Mouse (Mus musculus): ENCODE results near the gene Fam92a. TPM values are rescaled to one million over a fixed set of nuclear protein-coding genes. Genes with fewer than 3 reads are reported as not detected.
"Not testable (repeated sequence)": the region's sequence is repeated elsewhere in the genome, so short reads cannot be mapped to it uniquely, and the experiment has no call there.

The Fam92a gene
- 12.3 and 14.5 TPM in 2 replicates for polyA plus RNA-seq (2015; fragmentation: Nextera tagmentation; extraction: Ambion mirVana)

DNA sequence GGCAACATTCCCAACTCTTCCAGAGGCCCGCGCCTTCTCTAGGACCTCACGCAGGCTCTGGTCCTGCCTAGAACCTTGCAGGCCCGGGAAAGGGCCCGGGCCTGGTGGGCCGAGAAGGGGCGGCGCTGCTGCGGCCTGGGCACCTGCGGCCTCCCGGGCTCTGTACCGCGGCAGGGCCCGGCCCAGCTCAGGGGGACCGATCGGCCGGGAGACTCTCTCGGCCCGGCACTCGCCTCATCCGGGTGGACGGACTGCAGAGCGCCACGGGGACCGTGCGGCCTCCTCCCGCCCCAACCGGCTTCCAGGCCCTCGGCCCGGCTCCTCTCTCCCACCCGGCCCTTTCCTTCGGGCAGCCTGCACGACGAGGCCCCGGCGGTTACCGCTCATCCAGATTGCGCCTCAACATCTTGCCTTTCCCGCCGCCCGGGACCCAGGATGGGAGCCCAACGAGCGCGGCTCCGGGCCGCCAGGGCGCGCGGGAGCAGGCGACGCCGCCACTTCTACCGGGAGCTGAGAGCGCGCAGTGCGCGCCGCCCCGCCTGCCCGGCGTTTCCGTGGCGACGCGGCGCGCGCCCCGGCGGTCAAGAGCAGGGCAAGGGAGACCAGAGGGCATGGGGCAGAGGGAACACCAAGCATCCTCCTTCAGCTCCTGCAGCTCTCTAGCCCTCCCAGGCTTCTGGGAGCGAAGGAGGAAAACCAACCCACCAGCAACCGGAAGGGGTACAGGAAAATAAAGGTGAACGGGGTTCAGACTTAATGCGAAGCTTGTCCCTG lies at the start of gene Fam92a:
Gene Fam92a (minus strand): TSS at position 698 of the 774 bp plus-strand sequence.
- Histone ChIP-seq H3K27ac (ENCODE audit: low read length) (no peak within 1 kb of the TSS; the same call in 1 of the 2 replicates), H3K9ac (ENCODE audit: low read depth, low read length) (peak within 1 kb of the TSS; percentile 71), H3K4me3 (ENCODE audit: low read depth, low read length) (peak within 1 kb of the TSS; percentile 70), H3K27me3 (ENCODE audit: control insufficient read depth, insufficient read depth, low read depth, low read length) (peaks cover 5% of the 10 kb centered on the region), H3K36me3 (ENCODE audit: control insufficient read depth, insufficient read depth) (no peaks in the 10 kb centered on the region), H3K9me3 (replicated peaks; ENCODE audit: control insufficient read depth, low read length) (no peaks in the 10 kb centered on the region), H3K4me2 (ENCODE audit: low read depth, low read length) (peak within 1 kb of the TSS; percentile 71), H3K4me1 (ENCODE audit: control insufficient read depth, low read depth, low read length) (peaks cover 3% of the 10 kb centered on the region)
- WGBS (ENCODE audit: insufficient replicate concordance), result under 1% methylated on average over 73 of the region's 74 CpGs
- peak; percentile 89 for ATAC-seq (ENCODE audit: low read depth)

DNA sequence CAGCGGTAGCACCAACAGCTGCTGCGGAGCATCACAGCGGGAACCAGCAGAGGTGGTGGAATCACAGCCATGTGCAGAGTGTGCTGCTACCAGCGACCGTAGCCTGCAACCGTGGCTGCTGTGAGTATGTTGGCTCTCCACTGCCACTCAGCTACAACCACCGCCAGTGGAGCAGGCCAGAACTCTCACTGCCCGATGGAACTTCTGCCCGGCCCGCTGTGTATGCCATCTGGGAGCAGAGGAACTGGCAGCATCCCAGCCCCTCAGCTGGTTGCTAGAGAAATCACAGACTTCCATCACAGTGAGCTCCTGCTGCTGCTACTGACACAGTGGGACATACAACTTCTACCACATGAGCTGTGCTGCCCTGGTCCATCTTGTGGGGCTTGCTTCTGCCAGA lies 7.2 kb upstream of the Fam92a start:
- 76% methylated on average over 10 of the region's 10 CpGs for WGBS (ENCODE audit: insufficient replicate concordance)
- Histone ChIP-seq H3K9me3 (replicated peaks; ENCODE audit: control insufficient read depth, low read length) (no peaks in the 10 kb centered on the region), H3K4me2 (ENCODE audit: low read depth, low read length) (no peak overlapping the region), H3K36me3 (ENCODE audit: control insufficient read depth, insufficient read depth) (no peaks in the 10 kb centered on the region), H3K27me3 (ENCODE audit: control insufficient read depth, insufficient read depth, low read depth, low read length) (no peaks in the 10 kb centered on the region), H3K4me1 (ENCODE audit: control insufficient read depth, low read depth, low read length) (no peaks in the 10 kb centered on the region), H3K4me3 (ENCODE audit: low read depth, low read length) (no peak overlapping the region), H3K9ac (ENCODE audit: low read depth, low read length) (no peak overlapping the region), H3K27ac (ENCODE audit: low read length) (no peak overlapping the region)
- no peak for ATAC-seq (ENCODE audit: low read depth)

DNA sequence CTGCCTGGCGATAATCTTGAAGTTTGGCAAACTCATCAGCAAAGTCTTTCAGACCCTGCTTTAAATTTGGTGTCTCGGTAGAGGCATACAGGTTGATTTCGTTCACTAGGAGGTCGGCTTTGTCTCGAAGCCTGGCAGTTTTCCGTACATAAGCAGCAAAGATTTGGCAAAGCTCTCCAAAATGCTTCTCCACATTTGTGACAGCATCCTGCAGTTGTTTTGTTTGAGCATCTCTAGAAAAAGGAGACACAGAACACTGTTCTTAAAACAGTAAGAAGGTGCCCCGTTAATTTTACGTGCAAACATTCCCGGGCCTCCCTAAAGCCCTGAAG lies 863 bp downstream of the Fam92a start:
- WGBS (ENCODE audit: insufficient replicate concordance), result 18% methylated on average over 9 of the region's 9 CpGs
- Histone ChIP-seq H3K9me3 (replicated peaks; ENCODE audit: control insufficient read depth, low read length) (no peaks in the 10 kb centered on the region), H3K4me3 (ENCODE audit: low read depth, low read length) (peak overlapping the region; percentile 70), H3K4me1 (ENCODE audit: control insufficient read depth, low read depth, low read length) (peaks cover 3% of the 10 kb centered on the region), H3K9ac (ENCODE audit: low read depth, low read length) (peak overlapping the region; percentile 71), H3K4me2 (ENCODE audit: low read depth, low read length) (peak overlapping the region; percentile 71), H3K36me3 (ENCODE audit: control insufficient read depth, insufficient read depth) (no peaks in the 10 kb centered on the region; the same call in 1 of the 2 replicates), H3K27me3 (ENCODE audit: control insufficient read depth, insufficient read depth, low read depth, low read length) (peaks cover 5% of the 10 kb centered on the region), H3K27ac (ENCODE audit: low read length) (no peak overlapping the region; the same call in 1 of the 2 replicates)
- ATAC-seq (ENCODE audit: low read depth), result no peak

DNA sequence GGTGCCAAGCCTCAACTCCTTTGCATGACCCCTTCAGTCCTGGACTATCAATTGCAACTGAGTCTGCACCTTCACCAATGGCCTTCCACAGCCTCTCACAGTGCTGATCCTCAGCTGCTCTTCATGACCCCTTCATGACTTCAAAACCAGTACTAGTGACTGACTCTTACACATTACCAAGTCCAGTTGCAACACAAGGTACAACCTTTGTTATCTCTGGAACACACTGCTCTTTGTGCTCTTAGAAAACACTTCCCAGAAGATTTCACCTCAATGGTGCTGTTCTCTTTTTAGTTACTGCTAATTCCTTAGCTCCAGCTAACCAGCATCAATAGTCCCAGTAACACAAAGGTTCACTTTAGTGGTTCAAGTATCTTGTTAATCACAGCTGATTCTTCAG lies 24.2 kb downstream of the Fam92a start:
- ATAC-seq (ENCODE audit: low read depth), result no peak

DNA sequence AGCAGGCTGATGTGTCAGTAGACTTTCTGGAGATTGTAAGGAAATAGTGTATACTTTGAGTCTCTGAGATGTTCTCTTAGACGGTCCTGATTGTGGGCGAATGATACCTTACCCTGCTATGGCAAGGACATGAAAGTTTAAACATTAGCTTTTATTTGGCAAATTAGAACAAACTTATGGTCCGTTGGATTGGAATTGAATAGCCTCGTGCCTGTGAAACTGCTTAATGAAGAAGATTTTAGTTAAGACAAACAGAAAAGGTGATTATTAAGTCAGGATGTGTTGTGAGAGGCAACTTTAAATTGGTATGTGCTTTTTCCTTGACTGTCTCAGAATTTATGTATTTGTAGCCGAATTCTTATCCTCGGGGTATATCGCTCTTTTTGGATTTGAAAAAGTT lies 30.3 kb downstream of the Fam92a start:
- H3K9ac ChIP-seq (ENCODE audit: low read depth, low read length); H3K36me3 ChIP-seq (ENCODE audit: control insufficient read depth, insufficient read depth); H3K4me1 ChIP-seq (ENCODE audit: control insufficient read depth, low read depth, low read length); H3K4me3 ChIP-seq (ENCODE audit: low read depth, low read length); H3K27ac ChIP-seq (ENCODE audit: low read length); H3K27me3 ChIP-seq (ENCODE audit: control insufficient read depth, insufficient read depth, low read depth, low read length); ATAC-seq (ENCODE audit: low read depth); H3K9me3 ChIP-seq (replicated peaks; ENCODE audit: control insufficient read depth, low read length); H3K4me2 ChIP-seq (ENCODE audit: low read depth, low read length): not testable (repeated sequence)
- WGBS (ENCODE audit: insufficient replicate concordance), result 70% methylated on average over 6 of the region's 7 CpGs

More for the DNA sequence above, 24.2 kb downstream of the Fam92a start:
- Histone ChIP-seq H3K36me3 (ENCODE audit: control insufficient read depth, insufficient read depth) (no peaks in the 10 kb centered on the region), H3K27ac (ENCODE audit: low read length) (no peak overlapping the region), H3K4me3 (ENCODE audit: low read depth, low read length) (no peak overlapping the region), H3K9ac (ENCODE audit: low read depth, low read length) (no peak overlapping the region), H3K4me2 (ENCODE audit: low read depth, low read length) (no peak overlapping the region), H3K4me1 (ENCODE audit: control insufficient read depth, low read depth, low read length) (no peaks in the 10 kb centered on the region), H3K27me3 (ENCODE audit: control insufficient read depth, insufficient read depth, low read depth, low read length) (no peaks in the 10 kb centered on the region), H3K9me3 (replicated peaks; ENCODE audit: control insufficient read depth, low read length) (no peaks in the 10 kb centered on the region)

DNA sequence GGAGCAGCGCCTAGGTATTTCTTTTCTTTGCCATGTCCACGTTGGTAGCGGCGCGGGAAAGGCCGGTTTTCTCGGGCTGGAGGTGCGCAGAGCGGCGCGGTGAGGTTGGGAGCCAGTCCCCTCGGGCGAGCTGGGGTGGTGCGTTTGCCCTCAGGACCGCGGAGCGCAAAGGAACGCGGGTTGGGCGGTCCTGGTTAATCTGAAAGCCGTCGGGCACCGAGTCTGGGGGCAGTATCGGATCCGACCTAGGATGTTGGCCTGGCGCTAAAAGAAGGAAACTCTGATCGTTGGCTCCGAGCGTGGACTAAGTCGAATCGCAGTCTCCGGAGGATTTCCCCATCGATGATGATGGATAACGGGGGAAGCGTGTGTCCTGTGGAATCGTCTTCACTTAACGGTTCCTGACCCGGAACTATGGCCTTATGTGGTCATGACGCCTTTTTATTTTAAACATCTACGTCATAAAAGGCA lies 31.2 kb downstream of the Fam92a start:
- H3K27ac ChIP-seq (ENCODE audit: low read length); H3K36me3 ChIP-seq (ENCODE audit: control insufficient read depth, insufficient read depth); H3K27me3 ChIP-seq (ENCODE audit: control insufficient read depth, insufficient read depth, low read depth, low read length); H3K4me1 ChIP-seq (ENCODE audit: control insufficient read depth, low read depth, low read length); H3K9me3 ChIP-seq (replicated peaks; ENCODE audit: control insufficient read depth, low read length): not testable (repeated sequence)
- H3K4me3 ChIP-seq (ENCODE audit: low read depth, low read length), result peak overlapping the region; percentile 51
- WGBS (ENCODE audit: insufficient replicate concordance), result 13% methylated on average over 20 of the region's 40 CpGs
- H3K9ac ChIP-seq (ENCODE audit: low read depth, low read length), result 0 out of 2 replicates have a peak overlapping the region, but pooled peaks have one; percentile 20
- H3K4me2 ChIP-seq (ENCODE audit: low read depth, low read length), result peak overlapping the region; percentile 39; the same call in 1 of the 2 replicates
- peak; percentile 81 for ATAC-seq (ENCODE audit: low read depth)

DNA sequence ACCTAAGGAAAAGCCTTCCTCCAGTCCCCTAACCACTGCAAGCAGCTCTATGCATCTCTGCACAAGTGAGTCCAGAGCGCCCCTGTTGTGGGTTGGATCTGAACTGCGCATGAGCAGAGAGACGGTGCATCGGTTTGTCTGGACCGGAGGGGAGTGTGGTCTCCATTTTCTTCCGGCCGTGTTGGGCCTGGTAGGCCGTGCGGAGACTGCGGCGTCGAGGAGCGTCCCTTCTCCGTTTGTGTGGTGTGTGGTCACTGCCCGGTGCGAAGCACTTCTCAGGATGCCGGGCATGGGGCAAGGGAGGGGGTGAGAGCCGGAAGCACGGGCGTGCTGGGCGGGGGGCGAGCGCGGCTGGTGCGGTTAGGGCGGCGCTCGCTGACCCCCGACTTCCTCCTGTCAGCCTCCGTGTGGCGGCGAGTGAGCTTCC lies 31.7 kb downstream of the Fam92a start, which contains the start of gene Rbm12b1:
Gene Rbm12b1 (plus strand): TSS at position 124 of the 427 bp plus-strand sequence.
- peak within 1 kb of the TSS; percentile 60 for H3K4me2 ChIP-seq (ENCODE audit: low read depth, low read length)
- H3K9ac ChIP-seq (ENCODE audit: low read depth, low read length), result 0 out of 2 replicates have a peak within 1 kb of the TSS, but pooled peaks have one; percentile 20
- H3K4me1 ChIP-seq (ENCODE audit: control insufficient read depth, low read depth, low read length); H3K36me3 ChIP-seq (ENCODE audit: control insufficient read depth, insufficient read depth); H3K27me3 ChIP-seq (ENCODE audit: control insufficient read depth, insufficient read depth, low read depth, low read length); H3K9me3 ChIP-seq (replicated peaks; ENCODE audit: control insufficient read depth, low read length): not testable (repeated sequence)
- H3K4me3 ChIP-seq (ENCODE audit: low read depth, low read length), result peak within 1 kb of the TSS; percentile 54
- 6% methylated on average over 18 of the region's 32 CpGs for WGBS (ENCODE audit: insufficient replicate concordance)
- ATAC-seq (ENCODE audit: low read depth), result peak; percentile 92
- H3K27ac ChIP-seq (ENCODE audit: low read length), result 0 out of 2 replicates have a peak within 1 kb of the TSS, but pooled peaks have one; percentile 10

Other genes with a start within 250 kb of the Fam92a start
- 0.06 and 0.08 TPM in 2 replicates for gene Gm10604, start 190.8 kb downstream of the Fam92a start, polyA plus RNA-seq (2015; fragmentation: Nextera tagmentation; extraction: Ambion mirVana)
- gene Rbm12b2, start 82.6 kb downstream of the Fam92a start, polyA plus RNA-seq (2015; fragmentation: Nextera tagmentation; extraction: Ambion mirVana), result 2.8 and 3.6 TPM in 2 replicates
- 1.9 and 2.6 TPM in 2 replicates for gene Rbm12b1, start 31.8 kb downstream of the Fam92a start, polyA plus RNA-seq (2015; fragmentation: Nextera tagmentation; extraction: Ambion mirVana)

Data from liver, embryonic 16.5 days (tissue).